Mouse (Mus musculus): Measurements from ENCODE around the gene F11r. TPM values are rescaled to one million over a fixed set of nuclear protein-coding genes. Genes with fewer than 3 reads are reported as not detected.
A peak's percentile ranks its signal among the peaks of the same experiment; 100 is the strongest.

Gene F11r
- total and polyA plus RNA-seq, 2 experiments from 2014 or later, result 6.2 to 7.8 TPM

- Histone ChIP-seq H3K36me3 (ENCODE audit: insufficient read depth) (peaks cover 2% of the 10 kb centered on the region), H3K27ac (ENCODE audit: low read depth, low read length) (no peak overlapping the region), H3K4me3 (ENCODE audit: low read depth, low read length) (0 out of 2 replicates have a peak overlapping the region, but pooled peaks have one; percentile 94), H3K9ac (no peak overlapping the region), H3K4me2 (ENCODE audit: low read depth) (no peak overlapping the region), H3K27me3 (ENCODE audit: insufficient read depth, low read length) (no peaks in the 10 kb centered on the region; the same call in 1 of the 2 replicates), H3K4me1 (ENCODE audit: insufficient read depth) (peaks cover 9% of the 10 kb centered on the region), H3K9me3 (ENCODE audit: low read length) (no peaks in the 10 kb centered on the region)
- ATAC-seq (no peak), DNase-seq (no peak)
- TF ChIP-seq CTCF (IDR thresholded peaks at IDR 0.05; ENCODE audit: low read depth), result no peak
- WGBS, result 92% methylated on average over 1 of the region's 1 CpGs
Measured at GRCm38 (mm10) chr1:171410231-171410630, 27.1 kb upstream of the F11r start.

DNA sequence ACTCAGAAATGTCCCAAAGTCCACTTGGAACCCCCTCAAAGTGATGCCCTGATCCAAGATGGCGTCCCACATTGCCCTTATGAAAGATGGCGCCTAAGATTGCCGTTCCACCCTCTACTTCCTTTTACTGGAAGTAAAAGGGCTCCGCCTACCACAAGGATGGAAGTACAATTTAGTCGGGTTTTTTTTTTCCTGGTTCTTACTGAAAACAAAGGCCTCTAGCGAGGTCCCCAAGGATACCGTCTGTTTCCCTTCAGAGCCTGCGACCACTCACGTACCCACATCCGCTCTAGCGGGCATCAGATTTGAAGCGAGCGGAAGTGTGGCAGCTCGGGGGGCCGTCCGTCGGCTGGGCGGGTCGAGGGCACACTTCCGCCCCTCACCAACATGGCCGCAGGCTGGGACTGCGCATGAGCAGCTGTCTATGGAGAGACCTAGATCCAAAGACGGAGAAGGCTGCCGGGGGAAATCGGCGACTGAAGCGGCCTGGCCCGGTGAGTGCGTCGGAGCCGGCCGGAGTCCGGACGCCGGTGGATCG is 26.3 kb upstream of the F11r start, which contains the start of gene Usf1:
Gene Usf1, plus strand, starts transcription at position 367 of the 538 bp plus-strand sequence.
- peak within 1 kb of the TSS; percentile 96 for H3K27ac ChIP-seq (ENCODE audit: low read depth, low read length)
- no peaks in the 10 kb centered on the region for H3K9me3 ChIP-seq (ENCODE audit: low read length)
- DNase-seq (peak; percentile 98), ATAC-seq (peak; percentile 98)
- peak within 1 kb of the TSS; percentile 94 for H3K4me3 ChIP-seq (ENCODE audit: low read depth, low read length)
- H3K4me1 ChIP-seq (ENCODE audit: insufficient read depth), result peaks cover 9% of the 10 kb centered on the region
- 2% methylated on average over 36 of the region's 36 CpGs for WGBS
- peak; percentile 23; the same call in 1 of the 2 replicates for TF ChIP-seq CTCF (IDR thresholded peaks at IDR 0.05; ENCODE audit: low read depth)
- no peaks in the 10 kb centered on the region; the same call in 1 of the 2 replicates for H3K27me3 ChIP-seq (ENCODE audit: insufficient read depth, low read length)
- peak within 1 kb of the TSS; percentile 96 for H3K9ac ChIP-seq
- peaks cover 10% of the 10 kb centered on the region for H3K36me3 ChIP-seq (ENCODE audit: insufficient read depth)
- peak within 1 kb of the TSS; percentile 49 for H3K4me2 ChIP-seq (ENCODE audit: low read depth)

GRCm38 (mm10) chr1:171411492-171411941 is 25.8 kb upstream of the F11r start:
- under 1% methylated on average over 38 of the region's 39 CpGs for whole genome bisulfite sequencing
- peaks cover 9% of the 10 kb centered on the region for H3K4me1 ChIP-seq (ENCODE audit: insufficient read depth)
- peak; percentile 75 for ATAC-seq
- H3K9me3 ChIP-seq (ENCODE audit: low read length), result no peaks in the 10 kb centered on the region
- TF ChIP-seq CTCF (IDR thresholded peaks at IDR 0.05; ENCODE audit: low read depth), result no peak
- H3K4me2 ChIP-seq (ENCODE audit: low read depth), result peak overlapping the region; percentile 49
- peak overlapping the region; percentile 94 for H3K4me3 ChIP-seq (ENCODE audit: low read depth, low read length)
- DNase-seq, result no peak
- H3K36me3 ChIP-seq (ENCODE audit: insufficient read depth), result peaks cover 15% of the 10 kb centered on the region
- H3K9ac ChIP-seq, result peak overlapping the region; percentile 96
- peak overlapping the region; percentile 96 for H3K27ac ChIP-seq (ENCODE audit: low read depth, low read length)
- no peaks in the 10 kb centered on the region; the same call in 1 of the 2 replicates for H3K27me3 ChIP-seq (ENCODE audit: insufficient read depth, low read length)

DNA sequence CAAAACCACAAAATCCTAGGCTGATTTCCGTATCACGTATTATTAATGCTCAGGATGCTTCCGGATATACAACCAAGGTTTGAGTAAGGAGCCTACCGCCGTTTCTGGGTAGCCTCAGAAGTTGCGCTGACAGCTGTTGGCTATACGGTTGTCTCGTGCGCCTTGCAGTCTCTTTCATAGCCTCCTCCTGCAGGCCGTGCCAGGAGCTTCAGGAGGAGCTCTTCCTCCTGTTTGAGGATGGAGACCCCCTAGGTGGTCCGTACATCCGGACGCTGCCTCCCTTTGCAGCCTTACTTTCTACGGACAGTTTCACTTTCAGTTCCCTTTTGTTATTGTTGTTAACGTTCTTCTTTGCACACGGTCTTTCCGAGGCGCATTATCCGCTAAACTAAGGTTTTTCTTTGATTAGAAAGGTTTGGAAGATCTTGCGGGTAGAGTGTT is 25.3 kb upstream of the F11r start:
- TF ChIP-seq CTCF (IDR thresholded peaks at IDR 0.05; ENCODE audit: low read depth), result peak; percentile 40
- ATAC-seq (peak; percentile 36; the same call in 1 of the 2 replicates), DNase-seq (peak; percentile 79)
- Histone ChIP-seq H3K9ac (peak overlapping the region; percentile 96), H3K27ac (ENCODE audit: low read depth, low read length) (peak overlapping the region; percentile 96), H3K4me2 (ENCODE audit: low read depth) (peak overlapping the region; percentile 49), H3K9me3 (ENCODE audit: low read length) (no peaks in the 10 kb centered on the region), H3K36me3 (ENCODE audit: insufficient read depth) (peaks cover 20% of the 10 kb centered on the region), H3K4me3 (ENCODE audit: low read depth, low read length) (peak overlapping the region; percentile 94), H3K27me3 (ENCODE audit: insufficient read depth, low read length) (no peaks in the 10 kb centered on the region; the same call in 1 of the 2 replicates), H3K4me1 (ENCODE audit: insufficient read depth) (peaks cover 9% of the 10 kb centered on the region)
- under 1% methylated on average over 20 of the region's 20 CpGs for WGBS

GRCm38 (mm10) chr1:171412446-171412845 is 24.9 kb upstream of the F11r start:
- H3K4me2 ChIP-seq (ENCODE audit: low read depth), result peak overlapping the region; percentile 49
- H3K9ac ChIP-seq, result peak overlapping the region; percentile 96
- DNase-seq, result peak; percentile 74
- TF ChIP-seq CTCF (IDR thresholded peaks at IDR 0.05; ENCODE audit: low read depth), result no peak
- H3K9me3 ChIP-seq (ENCODE audit: low read length), result no peaks in the 10 kb centered on the region
- peaks cover 24% of the 10 kb centered on the region for H3K36me3 ChIP-seq (ENCODE audit: insufficient read depth)
- H3K27ac ChIP-seq (ENCODE audit: low read depth, low read length), result peak overlapping the region; percentile 96
- peak; percentile 23 for ATAC-seq
- peaks cover 9% of the 10 kb centered on the region for H3K4me1 ChIP-seq (ENCODE audit: insufficient read depth)
- H3K4me3 ChIP-seq (ENCODE audit: low read depth, low read length), result peak overlapping the region; percentile 94
- no peaks in the 10 kb centered on the region; the same call in 1 of the 2 replicates for H3K27me3 ChIP-seq (ENCODE audit: insufficient read depth, low read length)
- WGBS, result 19% methylated on average over 3 of the region's 3 CpGs

- Histone ChIP-seq H3K4me1 (ENCODE audit: insufficient read depth) (peaks cover 9% of the 10 kb centered on the region), H3K9me3 (ENCODE audit: low read length) (no peaks in the 10 kb centered on the region), H3K27ac (ENCODE audit: low read depth, low read length) (no peak overlapping the region), H3K9ac (no peak overlapping the region), H3K36me3 (ENCODE audit: insufficient read depth) (peaks cover 33% of the 10 kb centered on the region), H3K4me3 (ENCODE audit: low read depth, low read length) (no peak overlapping the region), H3K4me2 (ENCODE audit: low read depth) (no peak overlapping the region), H3K27me3 (ENCODE audit: insufficient read depth, low read length) (no peaks in the 10 kb centered on the region)
- WGBS, result 76% methylated on average over 8 of the region's 8 CpGs
- TF ChIP-seq CTCF (IDR thresholded peaks at IDR 0.05; ENCODE audit: low read depth), result no peak
- no peak for ATAC-seq
- no peak for DNase-seq
Measured at GRCm38 (mm10) chr1:171413608-171414007, 23.7 kb upstream of the F11r start.

DNA sequence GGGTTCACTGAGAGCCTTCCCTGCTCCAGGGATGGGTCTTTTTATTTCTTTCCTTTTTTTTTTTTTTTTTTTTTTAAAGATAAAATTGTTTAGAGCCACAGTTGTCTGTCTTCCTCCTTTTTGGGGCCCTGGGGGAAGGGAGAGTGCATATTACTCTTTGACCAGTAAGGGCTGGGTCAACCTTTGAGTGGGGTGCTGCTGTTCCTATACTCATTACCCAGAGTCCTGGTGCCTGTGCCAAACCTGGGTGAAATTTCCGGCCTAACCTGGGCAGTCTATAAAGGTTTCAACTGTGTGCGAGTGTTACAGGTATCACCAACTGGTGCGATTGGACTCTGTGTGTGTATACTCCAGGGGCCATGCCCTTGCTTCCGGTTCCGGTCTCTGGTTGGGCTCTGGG is 18.7 kb upstream of the F11r start, which contains the start of gene Tstd1:
Gene Tstd1, plus strand, starts transcription at position 213 of the 400 bp plus-strand sequence.
- 94% methylated on average over 5 of the region's 5 CpGs for WGBS
- H3K4me2 ChIP-seq (ENCODE audit: low read depth), result no peak within 1 kb of the TSS
- H3K4me3 ChIP-seq (ENCODE audit: low read depth, low read length), result no peak within 1 kb of the TSS
- ATAC-seq (no peak), DNase-seq (no peak)
- no peak within 1 kb of the TSS for H3K27ac ChIP-seq (ENCODE audit: low read depth, low read length)
- H3K36me3 ChIP-seq (ENCODE audit: insufficient read depth), result peaks cover 62% of the 10 kb centered on the region
- H3K9me3 ChIP-seq (ENCODE audit: low read length), result no peaks in the 10 kb centered on the region
- no peak for TF ChIP-seq CTCF (IDR thresholded peaks at IDR 0.05; ENCODE audit: low read depth)
- no peaks in the 10 kb centered on the region for H3K4me1 ChIP-seq (ENCODE audit: insufficient read depth)
- H3K9ac ChIP-seq, result no peak within 1 kb of the TSS
- H3K27me3 ChIP-seq (ENCODE audit: insufficient read depth, low read length), result no peaks in the 10 kb centered on the region

All from forebrain, postnatal 0 days (tissue).